In genomic region chr3:32737172-32737655, GRCm38 (mm10) we compare ENCODE assay signal across 8 mouse cellular contexts. TPM values are rescaled to one million over a fixed set of nuclear protein-coding genes. Genes with fewer than 3 reads are reported as not detected.
DNase-seq lines count a peak whose midpoint lies in the region; ATAC-seq lines count a peak whose summit lies in the region.

Gene Mrpl47, minus strand, starts transcription at chr3:32737605.

- WGBS in kidney, embryonic 14.5 days: under 1% methylated on average over 31 of the region's 31 CpGs
- WGBS in forebrain, embryonic 12.5 days: under 1% methylated on average over 31 of the region's 31 CpGs
- WGBS in hindbrain, embryonic 11.5 days: under 1% methylated on average over 31 of the region's 31 CpGs
- WGBS in liver, embryonic 13.5 days (ENCODE audit: insufficient replicate concordance): under 1% methylated on average over 31 of the region's 31 CpGs

- peaks cover 17% of the 10 kb centered on the region for H3K36me3 ChIP-seq in kidney, embryonic 14.5 days (ENCODE audit: control insufficient read depth, insufficient read depth, low read length)
- peaks cover 14% of the 10 kb centered on the region for H3K36me3 ChIP-seq in forebrain, embryonic 12.5 days (replicated peaks)
- H3K36me3 ChIP-seq in hindbrain, embryonic 11.5 days (ENCODE audit: control insufficient read depth, insufficient read depth, low read length): no peaks in the 10 kb centered on the region
- peaks cover 38% of the 10 kb centered on the region for H3K36me3 ChIP-seq in liver, embryonic 13.5 days

- H3K27me3 ChIP-seq in kidney, embryonic 14.5 days (ENCODE audit: control insufficient read depth, insufficient read depth, low read length): no peaks in the 10 kb centered on the region
- no peaks in the 10 kb centered on the region for H3K27me3 ChIP-seq in forebrain, embryonic 12.5 days
- no peaks in the 10 kb centered on the region for H3K27me3 ChIP-seq in hindbrain, embryonic 11.5 days (ENCODE audit: control insufficient read depth, insufficient read depth, low read length)
- no peaks in the 10 kb centered on the region for H3K27me3 ChIP-seq in liver, embryonic 13.5 days

- no peaks in the 10 kb centered on the region for H3K9me3 ChIP-seq in kidney, embryonic 14.5 days (ENCODE audit: control insufficient read depth, low read length)
- H3K9me3 ChIP-seq in forebrain, embryonic 12.5 days: no peaks in the 10 kb centered on the region
- H3K9me3 ChIP-seq in hindbrain, embryonic 11.5 days (ENCODE audit: control insufficient read depth, low read length): no peaks in the 10 kb centered on the region
- H3K9me3 ChIP-seq in liver, embryonic 13.5 days (replicated peaks): no peaks in the 10 kb centered on the region

- ATAC-seq in kidney, embryonic 14.5 days (ENCODE audit: low FRiP score, low TSS enrichment): peak; percentile 72
- ATAC-seq in forebrain, embryonic 12.5 days (ENCODE audit: low FRiP score): peak; percentile 66
- ATAC-seq in hindbrain, embryonic 11.5 days (ENCODE audit: low FRiP score): peak; percentile 69; the same call in 1 of the 2 replicates
- peak; percentile 50 for ATAC-seq in liver, embryonic 13.5 days (ENCODE audit: low read depth)

- peak within 1 kb of the TSS; percentile 74; the same call in 1 of the 2 replicates for H3K27ac ChIP-seq in kidney, embryonic 14.5 days (ENCODE audit: low read depth, low read length)
- peak within 1 kb of the TSS; percentile 83 for H3K27ac ChIP-seq in forebrain, embryonic 12.5 days
- peak within 1 kb of the TSS; percentile 76 for H3K27ac ChIP-seq in hindbrain, embryonic 11.5 days (ENCODE audit: low read depth, low read length)
- peak within 1 kb of the TSS; percentile 83 for H3K27ac ChIP-seq in liver, embryonic 13.5 days

- peak within 1 kb of the TSS; percentile 80 for H3K4me2 ChIP-seq in kidney, embryonic 14.5 days (replicated peaks; ENCODE audit: low read depth, low read length)
- H3K4me2 ChIP-seq in forebrain, embryonic 12.5 days: peak within 1 kb of the TSS; percentile 79
- peak within 1 kb of the TSS; percentile 75 for H3K4me2 ChIP-seq in hindbrain, embryonic 11.5 days (replicated peaks; ENCODE audit: low read depth, low read length)
- peak within 1 kb of the TSS; percentile 88 for H3K4me2 ChIP-seq in liver, embryonic 13.5 days

- H3K9ac ChIP-seq in kidney, embryonic 14.5 days (ENCODE audit: low read depth, low read length): peak within 1 kb of the TSS; percentile 85
- H3K9ac ChIP-seq in forebrain, embryonic 12.5 days: peak within 1 kb of the TSS; percentile 75
- H3K9ac ChIP-seq in hindbrain, embryonic 11.5 days (ENCODE audit: low read depth, low read length): peak within 1 kb of the TSS; percentile 76
- H3K9ac ChIP-seq in liver, embryonic 13.5 days: peak within 1 kb of the TSS; percentile 88

- peaks cover 14% of the 10 kb centered on the region; the same call in 1 of the 2 replicates for H3K4me1 ChIP-seq in kidney, embryonic 14.5 days (ENCODE audit: control insufficient read depth, insufficient read depth, low read length)
- peaks cover 23% of the 10 kb centered on the region for H3K4me1 ChIP-seq in forebrain, embryonic 12.5 days
- H3K4me1 ChIP-seq in hindbrain, embryonic 11.5 days (replicated peaks; ENCODE audit: control insufficient read depth, insufficient read depth, low read length): no peaks in the 10 kb centered on the region
- H3K4me1 ChIP-seq in liver, embryonic 13.5 days (replicated peaks): peaks cover 39% of the 10 kb centered on the region

- peak within 1 kb of the TSS; percentile 98 for H3K4me3 ChIP-seq in kidney, embryonic 14.5 days (ENCODE audit: low read length)
- peak within 1 kb of the TSS; percentile 87 for H3K4me3 ChIP-seq in forebrain, embryonic 12.5 days (replicated peaks)
- peak within 1 kb of the TSS; percentile 91 for H3K4me3 ChIP-seq in hindbrain, embryonic 11.5 days (ENCODE audit: low read depth, low read length)
- H3K4me3 ChIP-seq in liver, embryonic 13.5 days (replicated peaks): peak within 1 kb of the TSS; percentile 90

- no peak for DNase-seq in kidney, postnatal 14 days
- peak; percentile 10 for DNase-seq in MEL-GATA-1-ER (ENCODE audit: extremely low read depth, low read depth)
- no peak for DNase-seq in hindbrain, embryonic 11.5 days (ENCODE audit: low spot score)
- DNase-seq in liver, embryonic 13.5 days: peak; percentile 4
- DNase-seq in retina, postnatal 1 day: no peak
- no peak for DNase-seq in yolk sac, embryonic 10.5 days (ENCODE audit: low spot score)

RNA-seq across cellular contexts. Expression of gene Mrpl47, which starts in this region (rescaled TPM):
- polyA plus RNA-seq in kidney, embryonic 14.5 days (2014; fragmentation: Nextera tagmentation; extraction: Ambion mirVana): 35.7 and 55.2 TPM in 2 replicates
- polyA plus RNA-seq in forebrain, embryonic 12.5 days (2016; fragmentation: Nextera tagmentation; extraction: Ambion mirVana): 36.4 and 42.5 TPM in 2 replicates
- polyA plus RNA-seq in hindbrain, embryonic 11.5 days (2014; fragmentation: Nextera tagmentation; extraction: Ambion mirVana): 45.7 and 45.8 TPM in 2 replicates
- 29.7 and 31.9 TPM in 2 replicates for polyA plus RNA-seq in liver, embryonic 13.5 days (2015; fragmentation: Nextera tagmentation; extraction: Ambion mirVana)

Comparison
In these comparisons a context has a peak if more than half of its experiments do, and no peak if none do; other contexts are left out.
1. DNase-seq: peak in MEL-GATA-1-ER (single experiment) and liver, embryonic 13.5 days (single experiment); none in kidney, postnatal 14 days (single experiment), hindbrain, embryonic 11.5 days (single experiment), retina, postnatal 1 day (single experiment) and yolk sac, embryonic 10.5 days (single experiment).
2. Peak in every context shown above with its lines, with median percentiles within 50 percentile points of each other: ATAC-seq, H3K27ac ChIP-seq, H3K4me2 ChIP-seq, H3K4me3 ChIP-seq and H3K9ac ChIP-seq.